Comparison of ENCODE assay signal across 8 mouse cellular contexts in the genomic region with DNA sequence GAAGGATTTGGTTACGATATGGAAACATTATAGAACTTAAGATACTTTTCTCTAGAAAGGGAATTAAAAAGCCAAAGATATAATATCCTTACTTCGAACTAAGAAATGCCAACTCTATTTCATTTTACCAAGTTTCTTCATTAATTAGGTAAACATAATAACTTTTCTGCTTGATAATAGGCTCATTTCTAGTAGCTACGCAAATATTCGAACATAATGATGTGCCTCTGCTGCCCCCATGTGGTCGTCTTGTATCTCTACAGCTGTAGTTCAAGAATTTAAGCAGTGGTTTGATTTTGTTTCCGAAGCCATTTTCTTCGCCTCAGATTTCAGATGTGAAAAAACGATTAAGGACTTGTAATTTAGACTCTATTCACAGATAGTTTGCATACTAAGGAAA. TPM values are rescaled to one million over a fixed set of nuclear protein-coding genes. Genes with fewer than 3 reads are reported as not detected.
DNase-seq lines count a peak whose midpoint lies in the region; ATAC-seq and TF ChIP-seq lines count a peak whose summit lies in the region.

No protein-coding gene starts in this region.

- no peaks in the 10 kb centered on the region for H3K36me3 ChIP-seq in hindbrain, embryonic 10.5 days
- H3K36me3 ChIP-seq in hindbrain, embryonic 13.5 days = no peaks in the 10 kb centered on the region
- H3K36me3 ChIP-seq in heart, embryonic 16.5 days (ENCODE audit: control insufficient read depth, insufficient read depth) = no peaks in the 10 kb centered on the region
- no peaks in the 10 kb centered on the region for H3K36me3 ChIP-seq in splenic B cell, adult 2 months (ENCODE audit: control insufficient read depth, insufficient read depth, low read length, poor library complexity, severe bottlenecking)

- H3K4me1 ChIP-seq in hindbrain, embryonic 10.5 days (replicated peaks) = no peaks in the 10 kb centered on the region
- no peaks in the 10 kb centered on the region for H3K4me1 ChIP-seq in hindbrain, embryonic 13.5 days (replicated peaks)
- H3K4me1 ChIP-seq in heart, embryonic 16.5 days (ENCODE audit: control insufficient read depth, insufficient read depth, low read length) = no peaks in the 10 kb centered on the region

- no peak overlapping the region for H3K9ac ChIP-seq in hindbrain, embryonic 13.5 days
- H3K9ac ChIP-seq in heart, embryonic 16.5 days (ENCODE audit: low read length) = no peak overlapping the region

- no peaks in the 10 kb centered on the region for H3K9me3 ChIP-seq in hindbrain, embryonic 10.5 days
- no peaks in the 10 kb centered on the region for H3K9me3 ChIP-seq in hindbrain, embryonic 13.5 days
- no peaks in the 10 kb centered on the region for H3K9me3 ChIP-seq in heart, embryonic 16.5 days (replicated peaks; ENCODE audit: control insufficient read depth, low read length)

- TF ChIP-seq CTCF in layer of hippocampus, adult 2 months (conservative IDR thresholded peaks at IDR 0.05) = peak; percentile 94

- no peaks in the 10 kb centered on the region for H3K27me3 ChIP-seq in hindbrain, embryonic 10.5 days (ENCODE audit: insufficient read depth, poor library complexity, severe bottlenecking)
- H3K27me3 ChIP-seq in hindbrain, embryonic 13.5 days = no peaks in the 10 kb centered on the region
- H3K27me3 ChIP-seq in heart, embryonic 16.5 days (ENCODE audit: control insufficient read depth, insufficient read depth, low read length) = no peaks in the 10 kb centered on the region
- H3K27me3 ChIP-seq in splenic B cell, adult 2 months (ENCODE audit: control insufficient read depth, insufficient read depth, low read length, poor library complexity, severe bottlenecking) = no peaks in the 10 kb centered on the region

- no peak for ATAC-seq in hindbrain, embryonic 13.5 days (ENCODE audit: low FRiP score)
- ATAC-seq in common myeloid progenitor, adult 5-6 weeks (replicated peaks; ENCODE audit: low read depth, poor library complexity, severe bottlenecking) = peak; percentile 74; the same call in 1 of the 2 replicates
- ATAC-seq in heart, embryonic 16.5 days (replicated peaks; ENCODE audit: extremely low read depth, insufficient read depth, low FRiP score) = no peak
- peak; percentile 56 for ATAC-seq in megakaryocyte, adult 5-6 weeks (ENCODE audit: poor library complexity, severe bottlenecking)

- 31% methylated on average over 8 of the region's 8 CpGs for WGBS in hindbrain, embryonic 10.5 days
- WGBS in hindbrain, embryonic 13.5 days = 31% methylated on average over 8 of the region's 8 CpGs
- 21% methylated on average over 8 of the region's 8 CpGs for WGBS in heart, embryonic 16.5 days

- H3K27ac ChIP-seq in hindbrain, embryonic 10.5 days = no peak overlapping the region
- no peak overlapping the region for H3K27ac ChIP-seq in hindbrain, embryonic 13.5 days
- H3K27ac ChIP-seq in heart, embryonic 16.5 days (ENCODE audit: low read length) = 0 out of 2 replicates have a peak overlapping the region, but pooled peaks have one; percentile 39
- no peak overlapping the region for H3K27ac ChIP-seq in layer of hippocampus, adult 2 months

- H3K4me2 ChIP-seq in hindbrain, embryonic 13.5 days = no peak overlapping the region
- H3K4me2 ChIP-seq in heart, embryonic 16.5 days (ENCODE audit: low read depth, low read length) = 0 out of 2 replicates have a peak overlapping the region, but pooled peaks have one; percentile 8

- no peak overlapping the region for H3K4me3 ChIP-seq in hindbrain, embryonic 10.5 days
- H3K4me3 ChIP-seq in hindbrain, embryonic 13.5 days = no peak overlapping the region
- no peak overlapping the region for H3K4me3 ChIP-seq in heart, embryonic 16.5 days (ENCODE audit: low read length)
- no peak overlapping the region for H3K4me3 ChIP-seq in layer of hippocampus, adult 2 months

- peak; percentile 61 for DNase-seq in hindbrain, embryonic 10.5 days (ENCODE audit: low spot score)
- peak; percentile 11 for DNase-seq in T-cell, adult 2 months (ENCODE audit: low spot score)
- peak; percentile 68 to 85 for DNase-seq in layer of hippocampus, adult 2 months (ENCODE audit: low spot score in 2 of 2)
- peak; percentile 65 for DNase-seq in splenic B cell, adult 2 months (ENCODE audit: low read depth, low spot score)

RNA-seq across cellular contexts. Expression of gene Wdr75, which starts 28.8 kb away (rescaled TPM):
- 65.7 and 87.6 TPM in 2 replicates for polyA plus RNA-seq in hindbrain, embryonic 10.5 days (2016; fragmentation: Nextera tagmentation; extraction: Ambion mirVana)
- polyA plus RNA-seq in hindbrain, embryonic 13.5 days (2015; fragmentation: Nextera tagmentation; extraction: Ambion mirVana) = 59.1 and 59.5 TPM in 2 replicates
- total RNA-seq in common myeloid progenitor, adult 5-6 weeks (2017) = 112 and 114 TPM in 2 replicates
- 32.7 and 34.9 TPM in 2 replicates for polyA plus RNA-seq in heart, embryonic 16.5 days (2015; fragmentation: Nextera tagmentation; extraction: Ambion mirVana)
- total RNA-seq in layer of hippocampus, adult 2 months (2021) = 10 to 100 TPM; 41.1 to 44.8 TPM
- total RNA-seq in megakaryocyte, adult 5-6 weeks (2015) = 35.8 and 39.9 TPM in 2 replicates
- 17.0 and 27.2 TPM in 2 replicates for total RNA-seq in megakaryocyte, adult 5-6 weeks (2017)

Comparison
In these comparisons a context has a peak if more than half of its experiments do, and no peak if none do; other contexts are left out.
1. DNase-seq: peak in every context shown above with its lines; median percentile 76 in layer of hippocampus, adult 2 months; 65 in splenic B cell, adult 2 months; 61 in hindbrain, embryonic 10.5 days; 11 in T-cell, adult 2 months.
2. ATAC-seq: peak in common myeloid progenitor, adult 5-6 weeks (single experiment) and megakaryocyte, adult 5-6 weeks (single experiment); none in hindbrain, embryonic 13.5 days (single experiment) and heart, embryonic 16.5 days (single experiment).